Mouse (Mus musculus) spleen, adult 18-20 months (tissue): Measurements from ENCODE around the gene Gnao1.

ENCODE experiments used
- DNase-seq, 2 experiments: peaks; one replicate each; pipeline ENCODE4 v3.0.0; 2022; ENCODE audit warnings: mixed read lengths in 2 of 2

Gene Gnao1

GRCm38 (mm10) chr8:93845186-93845585 is 35.4 kb downstream of the Gnao1 start:
- DNase-seq, result no peak

- no peak for DNase-seq
Observed at GRCm38 (mm10) chr8:93852087-93852645, 42.4 kb downstream of the Gnao1 start.

- DNase-seq, result no peak
Observed at GRCm38 (mm10) chr8:93852851-93853461, 43.2 kb downstream of the Gnao1 start.

GRCm38 (mm10) chr8:93854676-93855075 is 44.9 kb downstream of the Gnao1 start:
- DNase-seq, result no peak

- no peak for DNase-seq
Observed at GRCm38 (mm10) chr8:93855272-93855671, 45.5 kb downstream of the Gnao1 start.

- DNase-seq, result no peak
Observed at GRCm38 (mm10) chr8:93857144-93857543, 47.4 kb downstream of the Gnao1 start.

- DNase-seq, result no peak
Observed at GRCm38 (mm10) chr8:93858286-93858685, 48.5 kb downstream of the Gnao1 start.

GRCm38 (mm10) chr8:93860020-93860419 is 50.3 kb downstream of the Gnao1 start:
- no peak for DNase-seq

- DNase-seq, result no peak
Observed at GRCm38 (mm10) chr8:93864064-93864463, 54.3 kb downstream of the Gnao1 start.

- no peak for DNase-seq
Observed at GRCm38 (mm10) chr8:93866271-93866670, 56.5 kb downstream of the Gnao1 start.

GRCm38 (mm10) chr8:93868486-93869221 is 58.9 kb downstream of the Gnao1 start:
- no peak for DNase-seq

GRCm38 (mm10) chr8:93871275-93871674 is 61.5 kb downstream of the Gnao1 start:
- DNase-seq, result no peak

GRCm38 (mm10) chr8:93878396-93878795 is 68.6 kb downstream of the Gnao1 start:
- no peak for DNase-seq

- DNase-seq, result no peak
Observed at GRCm38 (mm10) chr8:93879966-93880365, 70.2 kb downstream of the Gnao1 start.

GRCm38 (mm10) chr8:93881381-93881780 is 71.6 kb downstream of the Gnao1 start:
- no peak for DNase-seq

- DNase-seq, result no peak
Observed at GRCm38 (mm10) chr8:93883241-93883640, 73.5 kb downstream of the Gnao1 start.

GRCm38 (mm10) chr8:93883771-93884170 is 74.0 kb downstream of the Gnao1 start:
- no peak for DNase-seq

- no peak for DNase-seq
Observed at GRCm38 (mm10) chr8:93884316-93884715, 74.5 kb downstream of the Gnao1 start.

GRCm38 (mm10) chr8:93886181-93886580 is 76.4 kb downstream of the Gnao1 start:
- DNase-seq, result no peak

- DNase-seq, result no peak
Observed at GRCm38 (mm10) chr8:93888150-93888676, 78.4 kb downstream of the Gnao1 start.

GRCm38 (mm10) chr8:93888702-93889480 is 79.1 kb downstream of the Gnao1 start:
- DNase-seq, result no peak

GRCm38 (mm10) chr8:93893556-93893955 is 83.8 kb downstream of the Gnao1 start:
- no peak for DNase-seq
